Mouse (Mus musculus) megakaryocyte, embryonic 14.5 days (primary cell): ENCODE measurements around the gene Snx14. TPM values are rescaled to one million over a fixed set of nuclear protein-coding genes. Genes with fewer than 3 reads are reported as not detected.

ENCODE experiments used
- H3K27me3 ChIP-seq: replicated peaks from 2 replicates; pipeline ENCODE3; 2012; ENCODE audit warnings: inconsistent platforms
- H3K36me3 ChIP-seq: replicated peaks from 2 replicates; pipeline ENCODE3; 2012; ENCODE audit warnings: low read length, inconsistent platforms, mixed read lengths
- H3K4me1 ChIP-seq: 2 replicates; pipeline ENCODE4 v1.6.1; 2012; ENCODE audit warnings: inconsistent platforms
- H3K4me3 ChIP-seq: replicated peaks from 2 replicates; pipeline ENCODE3; 2012; ENCODE audit warnings: moderate library complexity, mild to moderate bottlenecking, inconsistent platforms
- H3K9me3 ChIP-seq: 2 replicates; pipeline ENCODE4 v1.6.1; 2012; ENCODE audit warnings: inconsistent platforms
- FLI1 ChIP-seq: IDR thresholded peaks from 2 replicates; pipeline ENCODE4 v1.6.1; 2012; ENCODE audit warnings: low read length, inconsistent platforms, mixed read lengths
- GATA1 ChIP-seq: IDR thresholded peaks from 3 replicates; pipeline ENCODE4 v1.6.1; 2012; ENCODE audit warnings: mixed read lengths, low read length, inconsistent platforms, borderline replicate concordance
- polyA plus RNA-seq: library from polyadenylated mRNA; stranded (reverse); fragments of >175 nt; gene quantifications from 2 replicates; pipeline ENCODE4 v1.2.3, GENCODE M21; 2012; ENCODE audit warnings: low replicate concordance; ENCODE audit not compliant: insufficient read depth

Gene Snx14
- polyA plus RNA-seq, 1 experiment: 2.3 TPM

DNA sequence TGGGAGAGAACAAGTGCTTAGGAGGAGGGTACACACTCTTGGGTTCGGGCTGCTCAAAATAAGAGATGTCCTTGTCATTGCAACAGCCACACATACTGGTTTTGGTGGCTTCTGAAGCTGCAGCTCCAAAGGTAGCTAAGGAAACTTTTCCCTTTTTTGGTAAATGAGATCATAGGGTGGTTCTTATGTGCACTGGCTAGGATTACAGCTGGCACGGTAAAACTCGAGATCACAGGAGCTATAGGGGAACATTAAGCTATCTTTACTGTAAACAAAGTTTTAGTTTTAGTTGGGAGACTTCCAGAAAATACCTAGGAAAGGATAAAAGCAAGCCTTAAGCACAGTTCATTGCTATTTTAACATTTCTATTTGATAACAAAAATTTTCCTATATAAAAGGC is 87.6 kb downstream of the Snx14 start:
- peaks cover 93% of the 10 kb centered on the region for H3K4me1 ChIP-seq
- H3K36me3 ChIP-seq: peaks cover 92% of the 10 kb centered on the region
- H3K9me3 ChIP-seq: no peaks in the 10 kb centered on the region
- H3K4me3 ChIP-seq: no peak overlapping the region
- TF ChIP-seq FLI1: no peak
- no peak for TF ChIP-seq GATA1
- H3K27me3 ChIP-seq: no peaks in the 10 kb centered on the region

DNA sequence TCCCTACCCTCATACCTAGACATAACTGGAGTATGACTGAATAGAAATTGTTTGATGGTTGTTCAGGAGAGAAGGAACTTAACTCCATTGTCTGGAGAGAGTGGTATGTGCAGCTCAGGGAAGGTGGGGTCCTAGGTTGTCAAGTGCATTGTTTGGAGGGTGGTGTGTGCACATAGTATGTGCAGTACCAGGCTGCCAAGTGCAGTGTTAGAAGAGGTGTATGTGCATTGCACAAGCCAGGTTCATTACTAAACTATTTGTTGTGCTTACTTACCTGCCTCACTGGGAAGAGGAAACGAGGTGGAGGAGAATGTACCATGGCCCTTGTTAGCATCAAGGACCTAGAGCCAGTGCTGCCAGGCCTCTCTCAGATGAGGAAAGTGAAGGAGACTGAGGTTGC is 88.4 kb downstream of the Snx14 start:
- no peak for TF ChIP-seq FLI1
- TF ChIP-seq GATA1: no peak
- no peaks in the 10 kb centered on the region for H3K27me3 ChIP-seq

DNA sequence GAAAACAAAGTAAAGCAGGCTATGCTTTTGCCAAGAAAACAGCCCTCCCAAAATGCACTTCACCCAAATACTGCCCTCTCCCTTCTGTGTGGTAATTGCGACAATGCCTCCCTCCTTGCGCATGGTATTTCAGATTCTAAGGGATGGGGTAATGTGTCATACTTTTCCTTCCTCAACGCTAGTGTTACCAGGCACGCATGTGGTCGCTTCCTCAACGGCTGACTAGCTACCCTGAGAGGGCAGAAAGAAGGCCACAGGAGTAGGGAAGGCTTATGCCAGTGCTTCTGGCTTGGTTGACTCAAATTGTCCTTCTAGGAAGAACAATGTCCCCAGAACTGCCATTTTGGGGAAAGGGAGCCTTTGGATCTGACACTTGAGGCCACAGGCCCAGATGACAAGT is 90.1 kb downstream of the Snx14 start:
- H3K9me3 ChIP-seq: 0 out of 2 replicates have a peak, but pooled peaks cover 4% of the 10 kb centered on the region
- H3K4me3 ChIP-seq: peak overlapping the region; percentile 8
- peaks cover 93% of the 10 kb centered on the region for H3K36me3 ChIP-seq
- H3K27me3 ChIP-seq: no peaks in the 10 kb centered on the region
- H3K4me1 ChIP-seq: peaks cover 90% of the 10 kb centered on the region
- no peak for TF ChIP-seq GATA1
- TF ChIP-seq FLI1: no peak

More for the DNA sequence above, 88.4 kb downstream of the Snx14 start:
- Histone ChIP-seq H3K9me3 (no peaks in the 10 kb centered on the region), H3K36me3 (peaks cover 91% of the 10 kb centered on the region), H3K4me3 (peak overlapping the region; percentile 34), H3K4me1 (peaks cover 93% of the 10 kb centered on the region)

DNA sequence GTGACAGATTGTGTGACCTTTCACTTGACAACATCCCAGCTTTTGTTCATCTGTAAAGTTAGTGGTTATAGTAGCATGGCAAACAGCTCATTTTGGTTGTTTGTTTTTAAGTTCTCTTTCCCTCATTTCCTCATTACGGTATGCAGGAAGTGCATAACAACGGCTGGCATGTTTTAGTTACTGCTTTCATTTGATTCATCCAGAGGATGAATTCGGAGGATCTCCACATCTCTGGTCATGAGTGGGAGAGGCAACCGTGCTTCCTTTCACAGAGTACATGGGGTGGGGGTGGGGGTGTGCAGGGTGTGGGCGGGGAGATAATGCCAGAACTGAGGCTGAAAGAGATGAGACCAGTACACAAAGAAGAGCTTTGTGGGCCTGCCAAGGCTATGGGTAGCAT is 91.9 kb downstream of the Snx14 start:
- TF ChIP-seq GATA1 (no peak), FLI1 (no peak)
- H3K27me3 ChIP-seq: no peaks in the 10 kb centered on the region
- H3K9me3 ChIP-seq: 0 out of 2 replicates have a peak, but pooled peaks cover 4% of the 10 kb centered on the region
- H3K4me1 ChIP-seq: peaks cover 77% of the 10 kb centered on the region
- H3K4me3 ChIP-seq: no peak overlapping the region
- peaks cover 93% of the 10 kb centered on the region for H3K36me3 ChIP-seq

GRCm38 (mm10) chr9:88344424-88344823 is 94.3 kb downstream of the Snx14 start:
- peaks cover 94% of the 10 kb centered on the region for H3K36me3 ChIP-seq
- 0 out of 2 replicates have a peak, but pooled peaks cover 4% of the 10 kb centered on the region for H3K9me3 ChIP-seq
- TF ChIP-seq FLI1 (no peak), GATA1 (no peak)
- H3K27me3 ChIP-seq: no peaks in the 10 kb centered on the region
- H3K4me3 ChIP-seq: no peak overlapping the region
- peaks cover 68% of the 10 kb centered on the region for H3K4me1 ChIP-seq

- TF ChIP-seq GATA1 (no peak), FLI1 (no peak)
- no peaks in the 10 kb centered on the region for H3K27me3 ChIP-seq
- H3K9me3 ChIP-seq: 0 out of 2 replicates have a peak, but pooled peaks cover 4% of the 10 kb centered on the region
- peaks cover 95% of the 10 kb centered on the region for H3K36me3 ChIP-seq
- H3K4me1 ChIP-seq: peaks cover 60% of the 10 kb centered on the region
- H3K4me3 ChIP-seq: no peak overlapping the region
Observed at GRCm38 (mm10) chr9:88342701-88343100, 96.1 kb downstream of the Snx14 start.

GRCm38 (mm10) chr9:88342241-88342640 is 96.5 kb downstream of the Snx14 start:
- TF ChIP-seq GATA1 (no peak), FLI1 (no peak)
- no peaks in the 10 kb centered on the region for H3K27me3 ChIP-seq
- H3K4me3 ChIP-seq: no peak overlapping the region
- H3K36me3 ChIP-seq: peaks cover 95% of the 10 kb centered on the region
- 0 out of 2 replicates have a peak, but pooled peaks cover 4% of the 10 kb centered on the region for H3K9me3 ChIP-seq
- H3K4me1 ChIP-seq: peaks cover 59% of the 10 kb centered on the region

- Histone ChIP-seq H3K4me3 (no peak overlapping the region), H3K27me3 (no peaks in the 10 kb centered on the region), H3K9me3 (0 out of 2 replicates have a peak, but pooled peaks cover 4% of the 10 kb centered on the region), H3K4me1 (peaks cover 50% of the 10 kb centered on the region), H3K36me3 (peaks cover 95% of the 10 kb centered on the region)
- TF ChIP-seq FLI1 (no peak), GATA1 (no peak)
Observed at GRCm38 (mm10) chr9:88340819-88341218, 97.9 kb downstream of the Snx14 start.

GRCm38 (mm10) chr9:88335839-88336238 is 102.9 kb downstream of the Snx14 start:
- Histone ChIP-seq H3K27me3 (no peaks in the 10 kb centered on the region), H3K4me1 (peaks cover 69% of the 10 kb centered on the region)
- TF ChIP-seq GATA1: no peak
- TF ChIP-seq FLI1: no peak

DNA sequence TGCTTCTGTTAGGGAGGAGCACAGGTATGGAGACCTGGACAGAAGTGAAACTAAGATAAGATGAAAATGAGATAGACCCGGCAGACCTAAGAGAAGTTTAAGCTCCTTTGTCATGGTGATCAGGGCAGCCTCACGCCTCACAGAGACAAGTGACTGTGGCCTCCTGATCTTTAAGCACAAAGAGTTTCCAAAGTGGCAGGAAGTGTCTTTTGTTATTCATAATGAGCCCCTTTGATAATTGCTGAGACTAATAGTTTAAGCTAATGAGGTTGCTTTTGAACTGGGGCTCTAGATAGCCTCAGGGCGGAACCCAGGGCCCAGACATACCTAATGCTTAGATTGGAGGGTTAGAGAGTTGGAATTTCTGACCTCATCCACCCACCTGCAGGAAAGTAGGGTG is 106.3 kb downstream of the Snx14 start:
- no peak for TF ChIP-seq GATA1
- TF ChIP-seq FLI1: no peak
- Histone ChIP-seq H3K36me3 (peaks cover 75% of the 10 kb centered on the region), H3K27me3 (no peaks in the 10 kb centered on the region), H3K9me3 (no peaks in the 10 kb centered on the region), H3K4me1 (peaks cover 81% of the 10 kb centered on the region), H3K4me3 (peak overlapping the region; percentile 83)

More at GRCm38 (mm10) chr9:88335839-88336238, 102.9 kb downstream of the Snx14 start:
- H3K36me3 ChIP-seq: peaks cover 93% of the 10 kb centered on the region
- no peaks in the 10 kb centered on the region for H3K9me3 ChIP-seq
- H3K4me3 ChIP-seq: no peak overlapping the region

GRCm38 (mm10) chr9:88330316-88330715 is 108.4 kb downstream of the Snx14 start:
- Histone ChIP-seq H3K4me1 (peaks cover 81% of the 10 kb centered on the region), H3K36me3 (peaks cover 55% of the 10 kb centered on the region), H3K4me3 (peak overlapping the region; percentile 97), H3K9me3 (no peaks in the 10 kb centered on the region), H3K27me3 (no peaks in the 10 kb centered on the region)
- TF ChIP-seq GATA1: no peak
- TF ChIP-seq FLI1: no peak
